Mouse (Mus musculus): Measurements from ENCODE around the gene Dnaja2.

Gene Dnaja2

GRCm38 (mm10) chr8:85554391-85555180 is 558 bp downstream of the Dnaja2 start:
- peak; percentile 14 for DNase-seq

GRCm38 (mm10) chr8:85551934-85552333 is 3.2 kb downstream of the Dnaja2 start:
- no peak for DNase-seq

GRCm38 (mm10) chr8:85536332-85536731 is 18.8 kb downstream of the Dnaja2 start:
- DNase-seq, result no peak

GRCm38 (mm10) chr8:85534163-85534562 is 21.0 kb downstream of the Dnaja2 start:
- no peak for DNase-seq

GRCm38 (mm10) chr8:85533434-85533833 is 21.7 kb downstream of the Dnaja2 start:
- DNase-seq, result no peak

- DNase-seq, result no peak
Observed at GRCm38 (mm10) chr8:85532843-85533242, 22.3 kb downstream of the Dnaja2 start.

- DNase-seq, result no peak
Observed at GRCm38 (mm10) chr8:85531471-85531870, 23.7 kb downstream of the Dnaja2 start.

- DNase-seq, result no peak
Observed at GRCm38 (mm10) chr8:85530717-85531116, 24.4 kb downstream of the Dnaja2 start.

GRCm38 (mm10) chr8:85528959-85529358 is 26.2 kb downstream of the Dnaja2 start:
- no peak for DNase-seq

GRCm38 (mm10) chr8:85526105-85526504 is 29.0 kb downstream of the Dnaja2 start:
- DNase-seq, result no peak

GRCm38 (mm10) chr8:85524086-85524485 is 31.1 kb downstream of the Dnaja2 start:
- no peak for DNase-seq

- no peak for DNase-seq
Observed at GRCm38 (mm10) chr8:85521332-85521731, 33.8 kb downstream of the Dnaja2 start.

- no peak for DNase-seq
Observed at GRCm38 (mm10) chr8:85520586-85520985, 34.6 kb downstream of the Dnaja2 start.

- DNase-seq, result peak; percentile 40
Observed at GRCm38 (mm10) chr8:85517956-85518355, 37.2 kb downstream of the Dnaja2 start.

GRCm38 (mm10) chr8:85517336-85517735 is 37.8 kb downstream of the Dnaja2 start:
- DNase-seq, result peak; percentile 52

- DNase-seq, result peak; percentile 84
Observed at GRCm38 (mm10) chr8:85515391-85515790, 39.8 kb downstream of the Dnaja2 start.

GRCm38 (mm10) chr8:85513283-85513682 is 41.9 kb downstream of the Dnaja2 start:
- DNase-seq, result no peak

GRCm38 (mm10) chr8:85512234-85512633 is 42.9 kb downstream of the Dnaja2 start:
- no peak for DNase-seq

- no peak for DNase-seq
Observed at GRCm38 (mm10) chr8:85508661-85509060, 46.5 kb downstream of the Dnaja2 start.

GRCm38 (mm10) chr8:85506620-85507019 is 48.5 kb downstream of the Dnaja2 start:
- DNase-seq, result no peak

- no peak for DNase-seq
Observed at GRCm38 (mm10) chr8:85504704-85505103, 50.4 kb downstream of the Dnaja2 start.

GRCm38 (mm10) chr8:85503065-85503464 is 52.1 kb downstream of the Dnaja2 start:
- DNase-seq, result no peak

GRCm38 (mm10) chr8:85502381-85502780 is 52.8 kb downstream of the Dnaja2 start:
- no peak for DNase-seq

- peak; percentile 84 for DNase-seq
Observed at GRCm38 (mm10) chr8:85500955-85501685, 54.0 kb downstream of the Dnaja2 start.
